Mouse (Mus musculus): ENCODE results near the gene Fxn. TPM values are rescaled to one million over a fixed set of nuclear protein-coding genes. Genes with fewer than 3 reads are reported as not detected.

Fxn gene
- polyA plus RNA-seq, 1 experiment from 2014 or later: 64.1 TPM

- no peak overlapping the region for H3K4me2 ChIP-seq
- WGBS: 85% methylated on average over 9 of the region's 9 CpGs
- H3K36me3 ChIP-seq: no peaks in the 10 kb centered on the region
These were observed 35.8 kb upstream of the Fxn start for GRCm38 (mm10) chr19:24316060-24316725.

GRCm38 (mm10) chr19:24315234-24315633 lies 34.8 kb upstream of the Fxn start:
- 92% methylated on average over 4 of the region's 4 CpGs for WGBS
- H3K27ac ChIP-seq: no peak overlapping the region
- no peaks in the 10 kb centered on the region for H3K4me1 ChIP-seq (replicated peaks)
- H3K9me3 ChIP-seq: no peaks in the 10 kb centered on the region
- no peak overlapping the region for H3K4me3 ChIP-seq (replicated peaks)
- no peaks in the 10 kb centered on the region for H3K27me3 ChIP-seq
- no peak overlapping the region for H3K9ac ChIP-seq (replicated peaks)
- H3K4me2 ChIP-seq: no peak overlapping the region
- no peak for ATAC-seq (ENCODE audit: insufficient number of reproducible peaks, insufficient read depth, low FRiP score, low TSS enrichment, low read depth)
- H3K36me3 ChIP-seq: no peaks in the 10 kb centered on the region

More at GRCm38 (mm10) chr19:24316060-24316725, 35.8 kb upstream of the Fxn start:
- H3K9ac ChIP-seq (replicated peaks): no peak overlapping the region
- H3K27ac ChIP-seq: no peak overlapping the region
- ATAC-seq (ENCODE audit: insufficient number of reproducible peaks, insufficient read depth, low FRiP score, low TSS enrichment, low read depth): no peak
- H3K9me3 ChIP-seq: no peaks in the 10 kb centered on the region
- no peak overlapping the region for H3K4me3 ChIP-seq (replicated peaks)
- H3K4me1 ChIP-seq (replicated peaks): no peaks in the 10 kb centered on the region
- H3K27me3 ChIP-seq: 0 out of 2 replicates have a peak, but pooled peaks cover 3% of the 10 kb centered on the region

- H3K27me3 ChIP-seq: no peaks in the 10 kb centered on the region
- H3K36me3 ChIP-seq: no peaks in the 10 kb centered on the region
- H3K27ac ChIP-seq: no peak overlapping the region
- no peaks in the 10 kb centered on the region for H3K4me1 ChIP-seq (replicated peaks)
- no peak overlapping the region for H3K4me3 ChIP-seq (replicated peaks)
- WGBS: 92% methylated on average over 11 of the region's 11 CpGs
- no peak overlapping the region for H3K4me2 ChIP-seq
- no peaks in the 10 kb centered on the region for H3K9me3 ChIP-seq
- H3K9ac ChIP-seq (replicated peaks): no peak overlapping the region
- ATAC-seq (ENCODE audit: insufficient number of reproducible peaks, insufficient read depth, low FRiP score, low TSS enrichment, low read depth): no peak
These were observed 34.3 kb upstream of the Fxn start for GRCm38 (mm10) chr19:24314676-24315075.

GRCm38 (mm10) chr19:24312556-24313342 lies 32.3 kb upstream of the Fxn start:
- no peak overlapping the region for H3K4me2 ChIP-seq
- no peak for ATAC-seq (ENCODE audit: insufficient number of reproducible peaks, insufficient read depth, low FRiP score, low TSS enrichment, low read depth)
- no peak overlapping the region for H3K27ac ChIP-seq
- 62% methylated on average over 12 of the region's 12 CpGs for WGBS
- no peak overlapping the region for H3K4me3 ChIP-seq (replicated peaks)
- no peaks in the 10 kb centered on the region for H3K27me3 ChIP-seq
- H3K36me3 ChIP-seq: no peaks in the 10 kb centered on the region
- H3K4me1 ChIP-seq (replicated peaks): peaks cover 7% of the 10 kb centered on the region
- no peaks in the 10 kb centered on the region for H3K9me3 ChIP-seq
- no peak overlapping the region for H3K9ac ChIP-seq (replicated peaks)

GRCm38 (mm10) chr19:24312046-24312445 lies 31.6 kb upstream of the Fxn start:
- no peak overlapping the region for H3K4me2 ChIP-seq
- peaks cover 10% of the 10 kb centered on the region for H3K4me1 ChIP-seq (replicated peaks)
- H3K27ac ChIP-seq: no peak overlapping the region
- no peak overlapping the region for H3K4me3 ChIP-seq (replicated peaks)
- no peaks in the 10 kb centered on the region for H3K9me3 ChIP-seq
- 77% methylated on average over 5 of the region's 5 CpGs for WGBS
- no peaks in the 10 kb centered on the region for H3K36me3 ChIP-seq
- no peak overlapping the region for H3K9ac ChIP-seq (replicated peaks)
- ATAC-seq (ENCODE audit: insufficient number of reproducible peaks, insufficient read depth, low FRiP score, low TSS enrichment, low read depth): no peak
- H3K27me3 ChIP-seq: no peaks in the 10 kb centered on the region

- H3K4me3 ChIP-seq (replicated peaks): no peak overlapping the region
- WGBS: 9% methylated on average over 5 of the region's 5 CpGs
- H3K9ac ChIP-seq (replicated peaks): no peak overlapping the region
- no peaks in the 10 kb centered on the region for H3K9me3 ChIP-seq
- no peaks in the 10 kb centered on the region for H3K36me3 ChIP-seq
- no peak overlapping the region for H3K4me2 ChIP-seq
- no peaks in the 10 kb centered on the region for H3K27me3 ChIP-seq
- ATAC-seq (ENCODE audit: insufficient number of reproducible peaks, insufficient read depth, low FRiP score, low TSS enrichment, low read depth): no peak
- peaks cover 10% of the 10 kb centered on the region for H3K4me1 ChIP-seq (replicated peaks)
- no peak overlapping the region for H3K27ac ChIP-seq
These were observed 27.9 kb upstream of the Fxn start for GRCm38 (mm10) chr19:24308305-24308705.

- Histone ChIP-seq H3K4me2 (no peak overlapping the region), H3K4me3 (replicated peaks) (no peak overlapping the region), H3K4me1 (replicated peaks) (peaks cover 10% of the 10 kb centered on the region), H3K27ac (no peak overlapping the region), H3K9me3 (no peaks in the 10 kb centered on the region), H3K27me3 (no peaks in the 10 kb centered on the region), H3K36me3 (no peaks in the 10 kb centered on the region), H3K9ac (replicated peaks) (no peak overlapping the region)
- no peak for ATAC-seq (ENCODE audit: insufficient number of reproducible peaks, insufficient read depth, low FRiP score, low TSS enrichment, low read depth)
- 62% methylated on average over 13 of the region's 13 CpGs for WGBS
These were observed 27.1 kb upstream of the Fxn start for GRCm38 (mm10) chr19:24307271-24308221.

GRCm38 (mm10) chr19:24306351-24306750 lies 25.9 kb upstream of the Fxn start:
- H3K9me3 ChIP-seq: no peaks in the 10 kb centered on the region
- 91% methylated on average over 5 of the region's 5 CpGs for WGBS
- no peak for ATAC-seq (ENCODE audit: insufficient number of reproducible peaks, insufficient read depth, low FRiP score, low TSS enrichment, low read depth)

GRCm38 (mm10) chr19:24302198-24302597 lies 21.8 kb upstream of the Fxn start:
- H3K9ac ChIP-seq (replicated peaks): no peak overlapping the region
- WGBS: 50% methylated on average over 10 of the region's 10 CpGs
- no peak overlapping the region for H3K4me3 ChIP-seq (replicated peaks)
- H3K36me3 ChIP-seq: no peaks in the 10 kb centered on the region
- H3K27ac ChIP-seq: no peak overlapping the region
- no peaks in the 10 kb centered on the region for H3K9me3 ChIP-seq
- peaks cover 3% of the 10 kb centered on the region; the same call in 1 of the 2 replicates for H3K4me1 ChIP-seq (replicated peaks)
- H3K27me3 ChIP-seq: no peaks in the 10 kb centered on the region
- ATAC-seq (ENCODE audit: insufficient number of reproducible peaks, insufficient read depth, low FRiP score, low TSS enrichment, low read depth): no peak
- no peak overlapping the region for H3K4me2 ChIP-seq

More at GRCm38 (mm10) chr19:24306351-24306750, 25.9 kb upstream of the Fxn start:
- H3K27ac ChIP-seq: no peak overlapping the region
- H3K4me2 ChIP-seq: no peak overlapping the region
- no peaks in the 10 kb centered on the region for H3K36me3 ChIP-seq
- H3K4me1 ChIP-seq (replicated peaks): peaks cover 13% of the 10 kb centered on the region
- no peak overlapping the region for H3K9ac ChIP-seq (replicated peaks)
- H3K27me3 ChIP-seq: no peaks in the 10 kb centered on the region
- H3K4me3 ChIP-seq (replicated peaks): no peak overlapping the region

GRCm38 (mm10) chr19:24301768-24302148 lies 21.4 kb upstream of the Fxn start:
- Histone ChIP-seq H3K4me3 (replicated peaks) (no peak overlapping the region), H3K4me2 (peak overlapping the region; percentile 56), H3K9ac (replicated peaks) (no peak overlapping the region), H3K27me3 (no peaks in the 10 kb centered on the region), H3K36me3 (no peaks in the 10 kb centered on the region), H3K27ac (no peak overlapping the region), H3K9me3 (no peaks in the 10 kb centered on the region), H3K4me1 (replicated peaks) (peaks cover 3% of the 10 kb centered on the region; the same call in 1 of the 2 replicates)
- WGBS: 16% methylated on average over 5 of the region's 5 CpGs
- ATAC-seq (ENCODE audit: insufficient number of reproducible peaks, insufficient read depth, low FRiP score, low TSS enrichment, low read depth): no peak
